Mouse (Mus musculus) T-cell, adult 2 months (primary cell): Measurements from ENCODE around the gene Fam234a.
"Not testable (repeated sequence)": the region's sequence is repeated elsewhere in the genome, so short reads cannot be mapped to it uniquely, and the experiment has no call there.

ENCODE experiments used
- DNase-seq: peaks from one replicate; pipeline ENCODE4 v3.0.0; 2022; ENCODE audit warnings: low spot score

The Fam234a gene

GRCm38 (mm10) chr17:26232863-26233262, 11.2 kb downstream of the Fam234a start:
- no peak for DNase-seq

GRCm38 (mm10) chr17:26231156-26231555, 12.9 kb downstream of the Fam234a start:
- DNase-seq: no peak

GRCm38 (mm10) chr17:26229776-26230175, 14.3 kb downstream of the Fam234a start:
- peak; percentile 49 for DNase-seq

- no peak for DNase-seq
Measured at GRCm38 (mm10) chr17:26225150-26225549, 18.9 kb downstream of the Fam234a start.

GRCm38 (mm10) chr17:26221508-26221907, 22.5 kb downstream of the Fam234a start:
- no peak for DNase-seq

- DNase-seq: no peak
Measured at GRCm38 (mm10) chr17:26212681-26213080, 31.4 kb downstream of the Fam234a start.

GRCm38 (mm10) chr17:26212241-26212640, 31.8 kb downstream of the Fam234a start:
- DNase-seq: no peak

- no peak for DNase-seq
Measured at GRCm38 (mm10) chr17:26207686-26208085, 36.4 kb downstream of the Fam234a start, which contains the start of gene Arhgdig. Arhgdig (minus strand) TSS chr17:26207786.

- DNase-seq: no peak
Measured at GRCm38 (mm10) chr17:26206392-26206791, 37.6 kb downstream of the Fam234a start.

- no peak for DNase-seq
Measured at GRCm38 (mm10) chr17:26204766-26205165, 39.3 kb downstream of the Fam234a start.

- peak; percentile 37 for DNase-seq
Measured at GRCm38 (mm10) chr17:26203321-26203811, 40.7 kb downstream of the Fam234a start.

GRCm38 (mm10) chr17:26202737-26203136, 41.3 kb downstream of the Fam234a start, which contains the start of gene Rgs11:
Rgs11 (plus strand) TSS chr17:26202951.
- peak; percentile 64 for DNase-seq

- no peak for DNase-seq
Measured at GRCm38 (mm10) chr17:26201998-26202397, 42.0 kb downstream of the Fam234a start.

GRCm38 (mm10) chr17:26200831-26201705, 43.0 kb downstream of the Fam234a start:
- DNase-seq: no peak

- DNase-seq: no peak
Measured at GRCm38 (mm10) chr17:26198892-26199291, 45.1 kb downstream of the Fam234a start, which contains the start of gene Pdia2. Pdia2 (minus strand) TSS chr17:26199087.

GRCm38 (mm10) chr17:26192481-26193190, 51.4 kb downstream of the Fam234a start:
- no peak for DNase-seq

- DNase-seq: not testable (repeated sequence)
Measured at GRCm38 (mm10) chr17:26191486-26191885, 52.6 kb downstream of the Fam234a start.

GRCm38 (mm10) chr17:26188091-26188805, 55.8 kb downstream of the Fam234a start:
- DNase-seq: no peak

- no peak for DNase-seq
Measured at GRCm38 (mm10) chr17:26187592-26187991, 56.5 kb downstream of the Fam234a start.

- DNase-seq: no peak
Measured at GRCm38 (mm10) chr17:26181179-26181578, 62.9 kb downstream of the Fam234a start.

- DNase-seq: no peak
Measured at GRCm38 (mm10) chr17:26178611-26179010, 65.4 kb downstream of the Fam234a start.

- DNase-seq: not testable (repeated sequence)
Measured at GRCm38 (mm10) chr17:26175248-26175647, 68.8 kb downstream of the Fam234a start.
